Mouse (Mus musculus): ENCODE data around the gene Snx14.

DNA sequence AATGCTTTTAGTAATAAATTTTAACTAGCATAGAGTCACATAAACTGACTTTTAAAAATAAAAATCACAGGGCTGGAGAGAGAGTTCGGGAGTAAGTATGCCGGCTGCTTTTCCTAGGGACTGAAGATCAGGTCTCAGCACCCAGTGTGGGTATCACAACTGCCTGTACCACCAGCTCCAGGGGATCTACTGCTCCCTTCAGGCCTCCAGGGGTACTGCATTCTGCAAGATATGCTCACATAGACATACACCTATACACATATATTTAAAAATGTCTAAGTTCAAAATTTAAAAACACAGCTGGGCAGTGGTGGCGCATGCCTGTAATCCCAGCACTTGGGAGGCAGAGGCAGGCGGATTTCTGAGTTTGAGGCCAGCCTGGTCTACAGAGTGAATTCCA, 16.3 kb downstream of the Snx14 start:
- TF ChIP-seq CTCF (IDR thresholded peaks at IDR 0.05; ENCODE audit: low read depth) (no peak), EP300 (IDR thresholded peaks at IDR 0.05; ENCODE audit: low read depth) (no peak)

Measured in heart, postnatal 0 days (tissue).